Mouse (Mus musculus) telencephalon, adult 2 months (tissue): Measurements from ENCODE around the gene Cap2.

Experiments used
- DNase-seq: peaks from one replicate; pipeline ENCODE4 v3.0.0-alpha.2; 2011; ENCODE audit warnings: low read depth, low spot score

Cap2 gene

GRCm38 (mm10) chr13:46525295-46526255, 23.9 kb downstream of the Cap2 start:
- DNase-seq, result no peak

GRCm38 (mm10) chr13:46526645-46527044, 25.0 kb downstream of the Cap2 start:
- DNase-seq, result no peak

GRCm38 (mm10) chr13:46527340-46527739, 25.7 kb downstream of the Cap2 start:
- DNase-seq, result no peak

- DNase-seq, result no peak
These were observed 27.4 kb downstream of the Cap2 start for GRCm38 (mm10) chr13:46529037-46529436.

GRCm38 (mm10) chr13:46530546-46530945, 28.9 kb downstream of the Cap2 start:
- no peak for DNase-seq

GRCm38 (mm10) chr13:46531676-46532075, 30.0 kb downstream of the Cap2 start:
- no peak for DNase-seq

- DNase-seq, result no peak
These were observed 30.6 kb downstream of the Cap2 start for GRCm38 (mm10) chr13:46532276-46532675.

- DNase-seq, result no peak
These were observed 31.9 kb downstream of the Cap2 start for GRCm38 (mm10) chr13:46533342-46534129.

GRCm38 (mm10) chr13:46534171-46534968, 32.7 kb downstream of the Cap2 start:
- DNase-seq, result no peak

- DNase-seq, result no peak
These were observed 33.5 kb downstream of the Cap2 start for GRCm38 (mm10) chr13:46534969-46535785.

- DNase-seq, result no peak
These were observed 37.6 kb downstream of the Cap2 start for GRCm38 (mm10) chr13:46539284-46539683.

GRCm38 (mm10) chr13:46540943-46541342, 39.3 kb downstream of the Cap2 start:
- DNase-seq, result no peak

- DNase-seq, result no peak
These were observed 41.1 kb downstream of the Cap2 start for GRCm38 (mm10) chr13:46542782-46543181.

- no peak for DNase-seq
These were observed 43.0 kb downstream of the Cap2 start for GRCm38 (mm10) chr13:46544608-46545007.

GRCm38 (mm10) chr13:46545081-46545480, 43.4 kb downstream of the Cap2 start:
- no peak for DNase-seq

- no peak for DNase-seq
These were observed 45.2 kb downstream of the Cap2 start for GRCm38 (mm10) chr13:46546846-46547245.

GRCm38 (mm10) chr13:46547253-46547652, 45.6 kb downstream of the Cap2 start:
- DNase-seq, result no peak

GRCm38 (mm10) chr13:46548132-46548531, 46.5 kb downstream of the Cap2 start:
- no peak for DNase-seq

GRCm38 (mm10) chr13:46548600-46549179, 47.0 kb downstream of the Cap2 start:
- DNase-seq, result no peak

GRCm38 (mm10) chr13:46550627-46551026, 49.0 kb downstream of the Cap2 start:
- no peak for DNase-seq
